Mouse (Mus musculus): ENCODE results near the gene Uba52.

GRCm38 (mm10) chr8:70529741-70530161, 19.1 kb upstream of the Uba52 start:
- no peak for TF ChIP-seq CTCF (IDR thresholded peaks at IDR 0.05)
- TF ChIP-seq EP300 (IDR thresholded peaks at IDR 0.05): no peak
